Mouse (Mus musculus) liver, embryonic 16.5 days (tissue): ENCODE measurements around the gene Olfr109. TPM values are rescaled to one million over a fixed set of nuclear protein-coding genes. Genes with fewer than 3 reads are reported as not detected.

ENCODE experiments used
- ATAC-seq: fragments of 200-750 bp; cut with Nextera tagmentation; 2 replicates; pipeline ENCODE4 v1.8.0; 2017; ENCODE audit warnings: low read depth, mild to moderate bottlenecking, moderate number of reproducible peaks, moderate library complexity
- H3K27ac ChIP-seq: fragments of 300-500 bp; sonication (generic); 2 replicates; pipeline ENCODE4 v1.5.1; 2014; ENCODE audit warnings: mild to moderate bottlenecking, low read length
- H3K27me3 ChIP-seq: fragments of 300-500 bp; sonication (generic); 2 replicates; pipeline ENCODE4 v1.6.1; 2014; ENCODE audit warnings: low read depth, low read length, mixed read lengths; ENCODE audit not compliant: control insufficient read depth, insufficient read depth
- H3K36me3 ChIP-seq: fragments of 300-500 bp; sonication (generic); 2 replicates; pipeline ENCODE4 v1.6.1; 2014; ENCODE audit warnings: mild to moderate bottlenecking; ENCODE audit not compliant: control insufficient read depth, insufficient read depth
- H3K4me1 ChIP-seq: fragments of 300-500 bp; sonication (generic); 2 replicates; pipeline ENCODE4 v1.6.1; 2014; ENCODE audit warnings: low read depth, low read length, mixed read lengths; ENCODE audit not compliant: control insufficient read depth
- H3K4me2 ChIP-seq: fragments of 300-500 bp; sonication (generic); 2 replicates; pipeline ENCODE4 v1.6.1; 2014; ENCODE audit warnings: low read depth, low read length, mixed read lengths
- H3K4me3 ChIP-seq: fragments of 300-500 bp; sonication (generic); 2 replicates; pipeline ENCODE4 v1.5.1; 2014; ENCODE audit warnings: low read depth, mild to moderate bottlenecking, low read length
- H3K9ac ChIP-seq: fragments of 300-500 bp; sonication (generic); 2 replicates; pipeline ENCODE4 v1.6.1; 2014; ENCODE audit warnings: low read depth, low read length
- H3K9me3 ChIP-seq: fragments of 300-500 bp; sonication (generic); replicated peaks from 2 replicates; pipeline ENCODE4 v1.6.1; 2016; ENCODE audit warnings: low read length; ENCODE audit not compliant: control insufficient read depth
- WGBS: fragments of 180-500 bp; shearing (Covaris S2); extraction: QIAGEN DNeasy Blood & Tissue Kit; methylation state at CpG from one replicate; pipeline ENCODE4 v1.1.7; 2014; ENCODE audit not compliant: insufficient replicate concordance; 5-methylcytosine and 5-hydroxymethylcytosine counted together
- polyA plus RNA-seq: library from polyadenylated mRNA; unstranded; fragments of >200 nt; fragmentation: Nextera tagmentation; extraction: Ambion mirVana; gene quantifications from 2 replicates; pipeline ENCODE4 v1.2.1, GENCODE M21; 2015

Gene Olfr109
- polyA plus RNA-seq: not detected in 2 replicates

DNA sequence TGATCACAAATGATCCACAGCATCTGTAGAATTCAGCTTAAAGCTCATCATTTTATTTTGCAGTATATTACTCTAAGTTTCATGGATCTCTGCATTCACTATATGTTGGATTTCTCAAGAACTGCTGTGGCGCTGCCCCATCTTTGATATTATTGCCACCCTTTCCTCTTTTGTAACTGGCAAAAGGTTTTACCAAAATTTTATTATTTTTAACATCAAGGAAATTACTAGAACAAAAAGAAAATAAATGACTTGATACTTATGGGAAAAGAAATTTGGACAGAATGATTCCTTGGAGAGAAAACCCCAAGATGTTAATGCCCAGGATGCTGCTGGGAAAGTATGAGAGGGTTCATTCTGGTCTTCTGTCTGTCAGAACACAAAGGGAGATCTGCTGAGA lies at the start of gene Olfr109:
Gene Olfr109 (plus strand): TSS at position 301 of the 400 bp plus-strand sequence.
- Histone ChIP-seq H3K27ac (no peak within 1 kb of the TSS), H3K27me3 (no peaks in the 10 kb centered on the region), H3K9ac (no peak within 1 kb of the TSS), H3K4me1 (no peaks in the 10 kb centered on the region), H3K36me3 (no peaks in the 10 kb centered on the region), H3K4me3 (no peak within 1 kb of the TSS), H3K9me3 (no peaks in the 10 kb centered on the region), H3K4me2 (no peak within 1 kb of the TSS)
- no peak for ATAC-seq
- 73% methylated on average over 1 of the region's 1 CpGs for WGBS

DNA sequence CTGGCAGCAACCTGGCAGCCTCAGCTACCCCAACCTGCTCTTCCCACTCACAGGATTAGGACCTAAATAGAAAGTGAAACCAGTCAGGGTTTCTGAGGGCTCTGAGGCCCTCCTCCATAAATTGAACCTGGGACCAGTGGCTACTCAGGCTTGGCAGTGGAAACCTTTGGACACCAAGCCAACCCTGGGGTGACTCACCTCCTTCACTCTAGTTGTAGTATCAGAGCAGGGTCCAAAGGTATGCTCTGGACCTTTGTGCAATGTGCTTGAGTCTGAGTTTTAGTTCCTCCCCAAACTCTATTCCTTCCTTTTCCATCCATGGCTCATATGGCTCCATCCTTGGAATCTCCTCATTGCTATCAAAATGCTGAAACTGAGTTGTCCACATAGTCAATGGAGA lies 45.3 kb upstream of the Olfr109 start:
- H3K9ac ChIP-seq: no peak overlapping the region
- no peak overlapping the region for H3K27ac ChIP-seq
- ATAC-seq: no peak
- H3K36me3 ChIP-seq: no peaks in the 10 kb centered on the region
- no peak overlapping the region for H3K4me2 ChIP-seq
- no peaks in the 10 kb centered on the region for H3K9me3 ChIP-seq
- H3K27me3 ChIP-seq: no peaks in the 10 kb centered on the region
- no peaks in the 10 kb centered on the region for H3K4me1 ChIP-seq
- H3K4me3 ChIP-seq: no peak overlapping the region

DNA sequence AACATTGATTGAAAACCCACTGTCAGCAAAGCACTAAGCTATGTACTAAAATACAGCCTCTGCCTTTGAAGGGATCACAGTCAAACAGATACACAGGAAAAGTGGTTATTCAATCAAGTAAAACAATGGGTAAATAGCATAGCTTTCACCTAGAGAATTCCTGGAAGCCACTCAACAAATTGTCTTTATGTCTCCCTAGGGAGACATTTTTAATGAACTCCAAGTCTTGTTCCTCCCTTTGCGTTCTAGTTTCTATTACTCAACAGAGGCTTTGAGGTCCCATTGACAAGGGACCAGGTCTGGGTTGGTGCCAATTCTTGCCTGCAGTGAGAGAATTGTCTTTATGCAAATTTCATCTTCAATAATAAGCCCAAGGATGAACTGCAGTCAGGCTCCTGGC lies 13.5 kb upstream of the Olfr109 start, which contains the start of gene Olfr108:
Gene Olfr108 (plus strand): TSS at position 301 of the 400 bp plus-strand sequence.
- Histone ChIP-seq H3K4me2 (no peak within 1 kb of the TSS), H3K9ac (no peak within 1 kb of the TSS), H3K4me3 (no peak within 1 kb of the TSS), H3K27me3 (no peaks in the 10 kb centered on the region), H3K4me1 (no peaks in the 10 kb centered on the region), H3K9me3 (no peaks in the 10 kb centered on the region), H3K36me3 (no peaks in the 10 kb centered on the region), H3K27ac (no peak within 1 kb of the TSS)
- ATAC-seq: no peak
- 71% methylated on average over 1 of the region's 1 CpGs for WGBS

DNA sequence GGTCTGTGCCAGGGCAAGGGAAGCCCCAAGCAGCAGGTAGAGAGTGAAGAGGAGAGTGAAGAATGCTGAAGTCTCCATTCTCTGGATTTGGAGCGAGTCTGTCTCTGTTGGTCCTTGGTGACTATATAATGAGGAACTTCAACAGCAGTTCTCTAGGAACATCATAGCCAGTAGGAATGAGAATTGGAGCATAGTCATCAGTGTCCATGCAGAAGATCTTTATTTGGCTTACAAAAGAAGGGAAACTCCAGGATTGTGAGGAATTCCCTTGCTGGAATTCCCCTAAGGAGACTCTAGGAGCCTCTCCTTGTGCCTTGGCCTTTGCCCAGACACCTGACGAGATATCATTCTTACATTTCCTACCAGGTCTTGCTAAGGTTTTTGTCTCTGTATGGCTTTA lies 24.7 kb downstream of the Olfr109 start, which contains the start of gene H2-M2:
Gene H2-M2 (minus strand): TSS at position 101 of the 400 bp plus-strand sequence.
- 50% methylated on average over 2 of the region's 2 CpGs for WGBS
- Histone ChIP-seq H3K9ac (no peak within 1 kb of the TSS), H3K27me3 (no peaks in the 10 kb centered on the region), H3K36me3 (no peaks in the 10 kb centered on the region), H3K27ac (no peak within 1 kb of the TSS), H3K4me1 (no peaks in the 10 kb centered on the region), H3K9me3 (no peaks in the 10 kb centered on the region), H3K4me2 (no peak within 1 kb of the TSS), H3K4me3 (no peak within 1 kb of the TSS)
- ATAC-seq: no peak

DNA sequence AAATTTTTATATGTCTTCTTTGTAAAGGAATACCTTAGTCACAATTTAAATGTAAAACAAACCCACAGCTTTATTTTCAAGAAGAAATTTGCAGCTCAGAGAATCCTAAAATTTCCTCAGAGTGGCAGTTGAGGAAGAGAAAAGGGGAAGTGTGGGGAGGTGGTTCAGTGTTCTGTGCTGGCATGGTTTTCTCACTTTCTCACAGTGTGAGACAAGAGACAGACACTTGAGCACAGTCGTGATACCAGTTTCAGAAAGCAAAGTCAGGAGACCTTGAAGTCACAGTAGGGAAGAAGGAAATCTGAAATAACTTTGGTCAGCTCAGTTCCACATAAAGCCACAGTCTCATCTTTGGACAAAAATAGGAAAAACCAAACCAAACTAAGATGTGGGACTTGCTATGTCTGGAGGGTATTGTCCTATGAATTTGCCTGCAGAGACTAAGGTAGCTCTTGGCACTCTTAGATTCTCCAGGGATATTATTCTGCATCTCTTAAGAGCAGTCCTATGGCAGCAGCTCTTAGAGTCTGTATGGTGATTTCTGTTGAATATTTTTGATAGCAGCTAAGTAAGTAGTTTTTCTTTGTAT lies 33.3 kb downstream of the Olfr109 start, which contains the start of gene Olfr110:
Gene Olfr110 (plus strand): TSS at position 539 of the 589 bp plus-strand sequence.
- H3K27me3 ChIP-seq: no peaks in the 10 kb centered on the region
- H3K4me3 ChIP-seq: no peak within 1 kb of the TSS
- H3K27ac ChIP-seq: no peak within 1 kb of the TSS
- no peak within 1 kb of the TSS for H3K9ac ChIP-seq
- no peaks in the 10 kb centered on the region for H3K4me1 ChIP-seq
- 14% methylated on average over 1 of the region's 1 CpGs for WGBS
- no peaks in the 10 kb centered on the region for H3K36me3 ChIP-seq
- H3K4me2 ChIP-seq: no peak within 1 kb of the TSS
- ATAC-seq: no peak
- no peaks in the 10 kb centered on the region for H3K9me3 ChIP-seq

DNA sequence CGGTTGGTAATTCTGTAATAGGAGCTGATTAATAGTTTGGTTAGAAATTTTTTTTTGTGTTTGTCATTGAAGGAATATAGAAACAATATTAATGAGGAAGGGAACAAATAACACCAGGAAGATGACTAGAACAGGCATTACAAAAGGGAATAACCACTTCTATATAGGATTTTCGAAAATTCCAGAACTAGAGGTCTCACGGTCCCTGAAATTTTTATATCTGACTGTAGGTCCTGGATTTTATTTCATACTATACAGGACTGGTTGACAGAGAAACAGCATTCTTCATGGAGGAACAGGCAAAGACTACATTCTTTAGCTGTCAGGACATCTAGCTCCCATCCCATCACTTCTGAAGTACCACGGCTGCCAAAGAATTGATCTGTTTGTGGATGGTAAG lies 49.0 kb downstream of the Olfr109 start, which contains the start of gene Olfr111:
Gene Olfr111 (plus strand): TSS at position 301 of the 400 bp plus-strand sequence.
- no peak for ATAC-seq
- Histone ChIP-seq H3K4me1 (no peaks in the 10 kb centered on the region), H3K36me3 (no peaks in the 10 kb centered on the region), H3K4me3 (no peak within 1 kb of the TSS), H3K9ac (no peak within 1 kb of the TSS), H3K4me2 (no peak within 1 kb of the TSS), H3K27me3 (no peaks in the 10 kb centered on the region), H3K27ac (no peak within 1 kb of the TSS), H3K9me3 (no peaks in the 10 kb centered on the region; the same call in 1 of the 2 replicates)
- WGBS: 62% methylated on average over 4 of the region's 4 CpGs

Other genes starting within 250 kb of the Olfr109 start
- gene Olfr95, start 245.8 kb upstream of the Olfr109 start, polyA plus RNA-seq: not detected in 2 replicates
- gene Olfr96, start 238.8 kb upstream of the Olfr109 start, polyA plus RNA-seq: not detected in 2 replicates
- gene Olfr97, start 221.6 kb upstream of the Olfr109 start, polyA plus RNA-seq: not detected in 2 replicates
- gene Olfr98, start 195.2 kb upstream of the Olfr109 start, polyA plus RNA-seq: not detected in 2 replicates
- gene H2-M3, start 188.7 kb upstream of the Olfr109 start, polyA plus RNA-seq: 2.2 and 2.6 TPM in 2 replicates
- gene Olfr99, start 175.5 kb upstream of the Olfr109 start, polyA plus RNA-seq: not detected in 2 replicates
- not detected in 2 replicates for gene Olfr101, start 154.6 kb upstream of the Olfr109 start, polyA plus RNA-seq
- not detected in 2 replicates for gene Olfr102, start 141.9 kb upstream of the Olfr109 start, polyA plus RNA-seq
- not detected in 2 replicates for gene Olfr103, start 119.2 kb upstream of the Olfr109 start, polyA plus RNA-seq
- not detected in 2 replicates for gene Olfr104-ps, start 99.3 kb upstream of the Olfr109 start, polyA plus RNA-seq
- gene Olfr105-ps, start 79.9 kb upstream of the Olfr109 start, polyA plus RNA-seq: not detected in 2 replicates
- gene Olfr106-ps, start 68.5 kb upstream of the Olfr109 start, polyA plus RNA-seq: not detected in 2 replicates
- not detected in 2 replicates for gene Olfr107, start 59.7 kb upstream of the Olfr109 start, polyA plus RNA-seq
- gene Olfr108, start 13.4 kb upstream of the Olfr109 start, polyA plus RNA-seq: not detected in 2 replicates
- not detected in 2 replicates for gene H2-M2, start 24.6 kb downstream of the Olfr109 start, polyA plus RNA-seq
- not detected in 2 replicates for gene Olfr110, start 33.6 kb downstream of the Olfr109 start, polyA plus RNA-seq
- not detected in 2 replicates for gene Olfr111, start 49.1 kb downstream of the Olfr109 start, polyA plus RNA-seq
- gene Olfr112, start 110.5 kb downstream of the Olfr109 start, polyA plus RNA-seq: not detected in 2 replicates
- not detected in 2 replicates for gene Olfr113, start 118.7 kb downstream of the Olfr109 start, polyA plus RNA-seq
- not detected in 2 replicates for gene Olfr114, start 133.8 kb downstream of the Olfr109 start, polyA plus RNA-seq
- gene Olfr115, start 168.2 kb downstream of the Olfr109 start, polyA plus RNA-seq: not detected in 2 replicates
- not detected in 2 replicates for gene Olfr116, start 168.3 kb downstream of the Olfr109 start, polyA plus RNA-seq
- not detected in 2 replicates for gene Olfr117, start 204.9 kb downstream of the Olfr109 start, polyA plus RNA-seq
- not detected in 2 replicates for gene Olfr118, start 208.1 kb downstream of the Olfr109 start, polyA plus RNA-seq
- gene Olfr119, start 237.6 kb downstream of the Olfr109 start, polyA plus RNA-seq: not detected in 2 replicates